16 mouse cellular contexts compared by ENCODE assay signal in genomic region chr8:127123391-127123790, GRCm38 (mm10). TPM values are rescaled to one million over a fixed set of nuclear protein-coding genes. Genes with fewer than 3 reads are reported as not detected.
"Had no signal": no experiment of that assay in that cellular context is flagged by ENCODE, and none has a peak within 500 bp of the region (broad histone marks: within the 10 kb centered on the region; RNA-seq: fewer than 3 reads in every experiment).

No protein-coding gene starts in this region.

- DNase-seq: liver; liver, embryonic 13.5 days; lung, adult 18-20 months; lung, postnatal 14 days; retina, postnatal 1 day; right cerebral cortex, postnatal 4 days; spleen, adult 18-20 months; thymus, adult 18-20 months; thymus, postnatal 14 days had no signal

- H3K36me3 ChIP-seq: limb, embryonic 12.5 days; liver, embryonic 13.5 days; midbrain, embryonic 12.5 days; neural tube, embryonic 13.5 days had no signal

- H3K4me3 ChIP-seq: layer of hippocampus, adult 2 months; limb, embryonic 12.5 days; liver, embryonic 13.5 days; midbrain, embryonic 12.5 days; neural tube, embryonic 13.5 days had no signal

- ATAC-seq: midbrain, embryonic 16.5 days had no signal

- H3K4me2 ChIP-seq: limb, embryonic 12.5 days; liver, embryonic 13.5 days; midbrain, embryonic 12.5 days; neural tube, embryonic 13.5 days had no signal

- H3K27ac ChIP-seq: kidney, postnatal 0 days; layer of hippocampus, adult 2 months; limb, embryonic 12.5 days; liver, embryonic 13.5 days; midbrain, embryonic 12.5 days; neural tube, embryonic 13.5 days had no signal

- H3K27me3 ChIP-seq: limb, embryonic 12.5 days; liver, embryonic 13.5 days; midbrain, embryonic 12.5 days; neural tube, embryonic 13.5 days had no signal

- H3K9me3 ChIP-seq: limb, embryonic 12.5 days; liver, embryonic 13.5 days; midbrain, embryonic 12.5 days; neural tube, embryonic 13.5 days had no signal

- H3K9ac ChIP-seq: limb, embryonic 12.5 days; liver, embryonic 13.5 days; midbrain, embryonic 12.5 days; neural tube, embryonic 13.5 days had no signal

RNA-seq across cellular contexts. Expression of gene Pard3, which starts 59.7 kb away (rescaled TPM):
- total RNA-seq: megakaryocyte-erythroid progenitor cell, adult 5-6 weeks had no signal
